Mouse (Mus musculus): Measurements from ENCODE around the gene Rbbp6.
A peak's percentile ranks its signal among the peaks of the same experiment; 100 is the strongest.

Rbbp6 gene

DNA sequence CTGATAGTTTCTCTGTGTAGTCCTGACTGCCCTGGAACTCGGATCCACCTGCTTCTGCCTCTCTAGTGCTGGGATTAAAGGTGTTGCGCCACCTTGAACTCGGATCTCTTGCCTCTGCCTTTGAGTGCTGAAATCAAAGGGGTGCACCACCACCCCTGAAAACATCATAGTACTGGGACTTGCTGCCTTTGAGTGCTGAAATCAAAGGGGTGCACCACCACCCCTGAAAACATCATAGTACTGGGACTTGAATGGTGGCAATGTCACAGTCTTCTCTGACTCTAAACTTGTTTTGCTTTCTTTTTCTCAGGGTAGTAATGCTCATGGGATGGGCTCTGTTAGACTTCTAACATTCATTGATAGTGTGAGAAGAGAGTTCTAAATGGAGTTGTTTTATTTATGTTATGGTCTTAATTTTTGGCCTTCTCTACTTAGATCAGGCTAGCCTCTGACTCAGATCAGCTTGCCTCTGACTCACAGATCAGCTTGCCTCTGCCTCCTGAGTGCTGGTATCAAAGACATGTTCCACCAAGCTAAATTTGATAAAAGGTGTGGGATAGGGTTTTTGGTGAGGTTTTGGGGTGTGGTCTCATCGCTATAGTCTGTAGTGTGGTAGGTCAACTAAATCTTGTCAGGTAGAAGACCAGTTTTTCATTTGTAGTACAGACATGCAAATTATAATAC is 6.7 kb downstream of the Rbbp6 start:
- no peak for DNase-seq

DNA sequence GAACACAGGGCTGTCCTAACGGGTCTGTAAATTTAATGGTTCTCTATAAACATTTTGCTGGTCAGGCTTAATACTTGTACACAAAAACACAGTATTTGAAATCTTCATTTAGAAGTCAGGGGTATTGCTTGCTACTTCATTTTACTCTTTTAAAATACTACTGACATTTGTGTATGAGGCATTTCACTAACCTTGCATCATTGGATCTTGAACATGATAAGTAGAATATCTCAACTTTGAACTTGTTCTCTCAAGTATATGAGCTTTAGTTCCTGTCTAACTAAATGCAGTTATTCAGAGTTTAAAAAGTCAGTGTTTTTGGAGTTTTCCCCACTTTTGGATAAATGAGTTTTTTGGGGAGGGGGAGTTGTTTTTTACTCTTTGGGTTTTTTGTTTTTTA is 14.0 kb downstream of the Rbbp6 start:
- DNase-seq, result no peak

DNA sequence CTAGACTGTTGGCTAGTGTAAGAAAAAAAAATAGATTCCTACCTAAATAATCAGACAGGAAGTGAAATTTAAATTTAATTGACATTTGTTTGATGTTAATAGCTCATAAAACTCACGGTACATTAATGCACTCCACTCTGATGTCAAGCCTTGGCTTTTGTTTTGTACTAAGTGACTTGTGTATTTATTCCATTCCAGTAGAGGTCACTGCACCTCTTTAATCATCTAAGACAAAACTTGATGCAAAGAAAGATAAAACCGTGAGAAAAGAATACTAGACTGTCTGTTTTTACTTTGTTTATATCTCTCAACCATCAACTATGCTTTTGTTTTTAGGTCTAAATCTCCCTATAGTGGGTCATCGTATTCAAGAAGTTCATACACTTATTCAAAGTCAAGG is 32.7 kb downstream of the Rbbp6 start:
- DNase-seq, result no peak

DNA sequence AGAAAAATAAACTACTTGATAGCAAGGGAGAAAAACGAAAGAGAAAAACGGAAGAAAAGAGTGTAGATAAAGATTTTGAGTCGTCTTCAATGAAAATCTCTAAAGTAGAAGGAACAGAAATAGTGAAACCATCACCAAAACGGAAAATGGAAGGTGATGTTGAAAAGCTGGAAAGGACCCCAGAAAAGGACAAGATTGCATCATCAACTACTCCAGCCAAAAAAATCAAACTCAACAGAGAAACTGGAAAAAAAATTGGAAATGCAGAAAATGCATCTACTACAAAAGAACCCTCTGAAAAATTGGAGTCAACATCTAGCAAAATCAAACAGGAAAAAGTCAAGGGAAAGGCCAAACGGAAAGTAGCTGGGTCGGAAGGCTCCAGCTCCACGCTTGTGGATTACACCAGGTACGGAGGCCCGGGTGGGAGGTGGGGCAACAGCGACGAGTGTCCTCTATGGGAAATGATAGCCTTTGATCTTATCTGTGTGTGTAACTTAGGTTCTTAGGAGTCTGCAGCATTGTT is 34.4 kb downstream of the Rbbp6 start:
- no peak for DNase-seq

DNA sequence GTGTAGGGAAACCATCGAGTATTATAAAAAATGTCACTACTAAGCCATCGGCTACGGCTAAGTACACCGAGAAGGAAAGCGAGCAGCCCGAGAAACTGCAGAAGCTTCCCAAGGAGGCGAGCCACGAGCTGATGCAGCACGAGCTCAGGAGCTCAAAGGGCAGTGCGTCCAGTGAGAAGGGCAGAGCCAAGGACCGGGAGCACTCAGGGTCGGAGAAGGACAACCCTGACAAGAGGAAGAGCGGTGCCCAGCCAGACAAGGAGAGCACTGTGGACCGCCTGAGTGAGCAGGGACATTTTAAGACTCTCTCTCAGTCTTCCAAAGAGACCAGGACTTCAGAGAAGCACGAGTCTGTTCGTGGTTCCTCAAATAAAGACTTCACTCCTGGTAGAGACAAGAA is 35.3 kb downstream of the Rbbp6 start:
- peak; percentile 23 to 29 for DNase-seq

DNA sequence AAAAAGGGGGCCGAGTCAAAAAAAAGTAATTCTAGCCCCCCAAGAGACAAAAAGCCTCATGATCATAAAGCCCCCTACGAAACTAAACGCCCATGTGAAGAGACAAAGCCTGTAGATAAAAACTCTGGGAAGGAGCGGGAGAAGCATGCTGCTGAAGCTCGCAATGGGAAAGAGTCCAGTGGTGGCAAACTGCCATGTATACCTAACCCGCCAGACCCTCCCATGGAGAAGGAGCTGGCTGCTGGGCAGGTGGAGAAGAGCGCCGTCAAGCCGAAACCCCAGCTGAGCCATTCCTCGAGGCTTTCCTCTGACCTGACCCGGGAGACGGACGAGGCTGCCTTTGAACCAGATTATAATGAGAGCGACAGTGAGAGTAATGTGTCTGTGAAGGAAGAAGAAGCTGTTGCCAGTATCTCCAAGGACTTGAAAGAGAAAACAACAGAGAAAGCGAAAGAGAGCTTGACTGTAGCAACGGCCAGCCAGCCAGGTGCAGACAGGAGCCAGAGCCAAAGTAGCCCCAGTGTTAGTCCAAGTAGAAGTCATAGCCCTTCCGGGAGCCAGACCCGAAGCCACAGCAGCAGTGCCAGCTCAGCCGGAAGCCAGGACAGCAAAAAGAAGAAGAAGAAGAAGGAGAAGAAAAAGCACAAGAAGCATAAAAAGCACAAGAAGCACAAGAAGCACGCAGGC is 36.0 kb downstream of the Rbbp6 start:
- peak; percentile 90 to 93 for DNase-seq

DNA sequence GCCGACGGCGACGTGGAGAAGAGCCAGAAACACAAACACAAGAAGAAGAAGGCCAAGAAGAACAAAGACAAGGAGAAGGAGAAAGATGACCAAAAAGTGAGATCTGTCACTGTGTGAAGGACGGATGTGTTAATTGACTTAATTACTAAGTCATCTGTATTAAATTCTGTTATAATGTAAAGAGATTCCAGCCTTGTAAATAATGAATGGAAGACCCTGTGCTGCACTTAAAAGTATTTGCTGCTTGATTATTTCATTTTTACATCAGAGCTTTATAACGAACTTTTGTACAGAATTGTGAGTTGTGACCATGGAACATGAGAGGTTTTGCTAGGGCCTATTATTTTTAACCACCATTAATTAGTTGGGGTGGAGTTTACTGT is 36.5 kb downstream of the Rbbp6 start:
- no peak for DNase-seq

DNA sequence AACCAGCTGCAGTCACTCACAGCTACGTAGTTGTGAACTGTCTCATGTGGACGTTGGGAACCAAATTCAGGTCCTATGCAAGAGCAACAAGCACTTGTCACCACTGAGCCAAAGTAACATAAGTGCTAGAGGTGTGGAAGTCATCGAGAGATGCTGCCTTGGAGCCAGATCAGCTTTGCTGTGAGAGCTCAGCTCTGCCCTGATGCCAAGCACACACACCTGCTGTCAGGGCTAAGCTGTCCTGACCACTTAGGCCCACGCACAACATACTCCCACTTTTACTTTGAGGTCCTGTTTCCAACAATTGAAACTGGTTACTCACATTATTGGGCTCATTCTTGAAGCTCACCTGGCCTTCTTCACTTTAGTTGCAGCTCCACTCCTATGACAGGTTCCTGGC is 37.7 kb downstream of the Rbbp6 start:
- DNase-seq, result no peak

DNA sequence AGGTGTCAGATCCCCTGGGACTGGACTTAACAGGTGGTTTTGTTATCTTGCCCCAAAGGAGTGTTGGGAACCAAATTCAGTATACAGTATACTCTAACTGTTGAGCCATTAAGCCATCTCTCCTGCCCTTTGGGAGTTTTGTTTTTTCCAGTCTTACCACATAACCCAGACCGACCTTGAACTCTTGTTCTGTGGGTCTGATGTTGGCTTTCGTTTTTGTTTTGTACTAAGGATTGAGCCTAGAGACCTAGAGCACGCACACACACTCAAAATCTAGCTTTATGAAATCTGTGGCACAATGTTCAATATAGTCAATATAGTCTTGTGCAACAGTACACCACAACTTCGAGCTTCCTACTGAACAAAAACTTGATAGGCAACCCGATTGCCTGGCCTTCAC is 39.0 kb downstream of the Rbbp6 start:
- DNase-seq, result no peak

DNA sequence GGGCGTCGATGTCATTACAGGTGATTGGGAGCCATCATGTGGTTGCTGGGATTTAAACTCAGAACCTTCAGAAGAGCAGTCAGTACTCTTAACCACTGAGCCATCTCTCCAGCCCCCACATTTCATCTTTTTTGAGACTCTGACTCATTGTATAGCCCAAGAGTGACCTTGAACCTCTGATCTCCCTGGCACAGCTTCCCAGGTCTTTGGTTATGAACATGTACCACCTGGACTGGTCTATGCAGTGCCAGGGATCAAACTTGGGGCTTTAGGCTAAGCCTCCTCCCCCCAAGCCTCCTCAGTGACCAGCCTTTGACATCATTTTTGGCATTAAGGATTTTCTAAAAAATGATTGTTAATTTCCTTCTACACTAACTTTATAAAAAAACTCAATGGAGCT is 40.8 kb downstream of the Rbbp6 start:
- no peak for DNase-seq

DNA sequence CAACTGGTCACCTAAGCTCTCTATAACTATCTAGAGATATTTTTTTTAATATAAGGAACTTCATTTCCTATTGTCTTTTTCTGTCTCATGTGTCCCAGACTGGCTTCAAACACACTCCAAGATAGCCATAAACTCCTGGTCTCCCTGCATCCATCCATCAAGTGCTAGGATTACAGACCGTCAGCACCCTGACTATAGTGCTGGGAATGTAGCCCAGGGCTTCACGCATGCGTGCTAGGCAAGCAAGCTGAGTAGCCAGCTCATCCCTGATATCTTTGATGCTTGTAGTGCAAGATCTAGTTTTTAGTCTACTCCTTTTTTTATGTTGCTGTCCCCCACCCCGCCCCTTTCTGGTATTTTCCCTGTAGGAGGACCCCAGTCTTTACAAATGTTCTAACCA is 42.3 kb downstream of the Rbbp6 start:
- DNase-seq, result no peak

DNA sequence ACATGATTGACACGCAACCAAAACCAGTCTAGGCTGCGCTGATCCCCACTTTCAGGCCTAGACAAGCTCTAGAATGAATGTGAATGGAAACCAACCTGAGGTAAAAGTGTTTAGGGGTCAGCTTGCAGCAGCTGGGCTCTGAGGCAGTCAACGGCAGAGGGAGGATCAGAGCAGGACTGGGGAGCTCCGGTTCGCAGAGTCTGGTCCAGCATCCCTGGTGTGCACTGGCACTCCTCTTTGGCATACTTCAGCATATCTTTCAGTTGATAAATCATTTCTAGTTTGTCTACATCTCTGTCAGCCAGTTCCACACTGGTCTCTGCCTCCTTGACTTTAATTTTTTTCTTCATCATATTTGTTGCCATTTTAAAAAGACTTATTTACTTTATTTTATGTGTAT is 48.0 kb downstream of the Rbbp6 start:
- DNase-seq, result peak; percentile 86 to 89

DNA sequence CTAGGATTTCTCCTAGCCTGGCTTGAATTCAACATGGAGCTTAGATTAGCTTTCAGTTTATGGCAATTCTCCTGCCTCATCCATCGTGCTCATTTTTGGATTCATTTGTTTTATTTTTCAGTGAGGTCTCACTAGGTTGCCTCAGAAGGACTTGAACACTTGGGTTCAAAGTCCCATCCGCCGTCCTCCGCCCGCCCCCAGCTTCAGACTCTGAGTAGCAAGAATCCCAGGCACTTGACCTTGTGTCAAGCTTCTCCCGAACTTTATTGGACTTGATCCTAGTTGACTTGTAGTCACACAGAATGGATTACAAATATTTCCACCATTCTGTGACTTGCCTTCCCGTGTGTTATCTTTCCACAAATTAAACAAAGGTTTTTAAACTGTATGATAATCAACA is 49.2 kb downstream of the Rbbp6 start:
- no peak for DNase-seq

DNA sequence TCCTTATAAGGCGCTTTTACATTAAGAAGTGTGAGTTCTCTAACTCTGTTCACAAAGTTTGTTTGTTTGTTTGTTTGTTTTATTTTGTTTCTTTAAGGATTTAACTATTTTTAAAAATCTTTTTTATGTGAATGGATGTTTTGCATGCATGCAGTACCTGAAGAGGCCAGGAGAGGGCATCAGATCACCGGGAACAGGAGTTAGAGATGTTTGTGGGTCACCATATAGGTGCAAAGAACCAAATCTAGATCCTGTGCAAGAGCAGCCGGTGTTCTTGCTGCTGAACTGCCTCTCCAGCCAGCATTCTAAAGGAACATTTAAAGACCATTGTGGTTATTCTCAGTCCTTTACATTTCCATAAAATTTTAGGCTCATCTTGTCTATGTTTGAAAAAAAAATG is 52.1 kb downstream of the Rbbp6 start:
- peak; percentile 56 to 72 for DNase-seq

DNA sequence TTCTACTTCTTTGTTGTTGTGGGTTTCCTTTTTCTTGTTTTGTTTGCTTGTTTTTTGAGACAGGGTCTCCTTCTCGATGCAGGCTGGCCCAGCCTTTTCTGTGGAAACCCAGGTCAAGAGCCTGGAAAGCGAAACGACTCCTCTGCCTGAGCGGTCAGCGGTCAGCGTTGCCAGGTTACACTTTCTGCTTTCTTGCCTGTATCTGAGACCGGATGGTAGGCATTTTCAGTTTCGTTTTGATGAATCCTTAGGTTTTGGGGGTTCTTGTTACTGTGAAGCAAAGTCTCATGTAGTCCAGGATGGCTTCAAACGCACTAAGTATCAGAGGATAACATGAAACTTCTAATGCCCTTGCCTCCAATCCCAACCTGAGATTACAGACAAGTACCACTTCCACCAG is 59.6 kb downstream of the Rbbp6 start:
- DNase-seq, result no peak

DNA sequence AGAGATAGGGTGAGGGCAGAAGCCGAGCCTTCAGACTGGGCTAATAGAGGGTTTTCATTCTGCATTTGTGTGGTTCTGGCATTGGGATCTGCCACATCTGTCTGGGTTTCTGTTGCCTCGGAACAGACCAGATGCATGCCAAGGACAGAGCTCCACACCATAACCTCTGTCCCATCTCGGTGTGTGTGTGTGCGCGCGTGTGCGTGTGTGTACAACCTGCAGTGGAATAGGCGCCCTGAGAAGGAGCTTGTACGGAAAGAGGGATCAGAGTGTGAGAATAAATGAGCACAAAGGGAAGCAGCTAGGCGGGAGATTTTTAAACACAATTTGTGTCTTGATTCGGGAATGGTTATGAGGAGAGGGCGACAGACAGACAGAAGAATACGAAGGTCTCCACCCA is 64.8 kb downstream of the Rbbp6 start:
- peak in 1 of 2 experiments; percentile 12 for DNase-seq

DNA sequence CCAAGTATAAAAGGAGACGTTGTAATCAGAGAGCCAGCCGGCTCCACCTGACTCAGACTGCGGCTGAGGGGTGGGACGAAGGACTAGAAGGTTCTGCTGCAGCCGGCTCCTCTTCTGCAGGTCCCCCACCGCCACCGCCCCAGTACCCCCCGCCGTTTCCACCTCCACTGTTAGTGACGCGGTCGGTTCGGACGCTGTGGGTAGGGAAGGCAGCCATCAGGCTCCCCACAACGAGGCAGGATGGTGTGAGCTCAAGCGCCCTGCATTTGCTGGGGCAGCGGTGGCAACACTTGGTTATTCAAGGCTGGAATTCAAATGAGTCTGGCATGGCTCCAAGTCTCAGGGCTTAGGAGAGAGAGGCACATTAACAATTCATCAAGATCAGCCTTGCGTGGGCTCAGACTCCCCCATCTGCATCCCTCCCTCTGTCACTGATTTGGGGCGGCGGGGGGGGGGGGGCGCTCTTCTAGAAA is 65.3 kb downstream of the Rbbp6 start:
- peak; percentile 88 to 89 for DNase-seq

DNA sequence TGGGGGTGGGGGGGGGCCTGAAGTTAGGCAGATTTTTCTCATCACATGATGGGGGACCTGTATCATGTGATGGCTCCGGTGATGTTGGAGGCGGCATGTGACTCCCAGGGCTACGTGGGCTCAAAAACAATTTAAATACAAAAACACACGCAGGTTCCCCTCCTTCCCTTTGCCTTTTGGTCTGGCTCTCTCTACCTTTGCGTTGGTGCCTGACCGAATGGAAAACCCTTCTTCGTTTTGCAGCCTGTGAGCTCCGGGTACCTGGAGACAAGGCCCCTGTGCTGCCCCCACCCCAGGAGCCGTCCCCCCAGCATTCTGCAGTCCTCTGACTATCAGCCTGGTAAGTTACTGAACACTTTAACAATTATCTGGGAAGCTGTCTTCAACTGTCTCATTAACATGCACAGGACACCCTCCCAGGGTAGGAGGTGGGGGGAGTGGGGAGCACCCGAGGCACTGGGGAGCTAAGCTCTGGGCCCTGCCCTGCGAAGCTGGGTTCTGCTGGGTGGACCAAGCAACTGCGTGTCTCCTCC is 65.8 kb downstream of the Rbbp6 start:
- peak; percentile 39 to 57 for DNase-seq

DNA sequence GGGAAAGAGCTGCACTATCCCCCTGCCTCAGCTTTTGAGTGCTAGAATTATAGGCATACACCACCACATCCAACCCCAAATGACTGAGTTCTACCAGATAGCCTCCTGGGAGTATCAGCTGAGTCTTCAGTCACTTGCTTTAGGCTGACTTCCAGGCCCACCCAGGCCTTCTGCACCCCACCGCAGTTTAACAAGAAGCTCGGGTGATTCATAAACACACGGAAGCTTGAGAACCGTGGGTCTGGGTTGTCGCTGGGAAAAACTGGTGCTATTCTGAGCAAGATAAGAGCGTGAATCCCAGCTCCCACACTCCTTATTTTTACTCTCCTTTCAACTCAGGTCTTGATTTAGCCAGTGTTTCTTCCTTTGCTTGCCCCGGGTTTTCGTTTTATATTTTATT is 69.8 kb downstream of the Rbbp6 start:
- no peak for DNase-seq

DNA sequence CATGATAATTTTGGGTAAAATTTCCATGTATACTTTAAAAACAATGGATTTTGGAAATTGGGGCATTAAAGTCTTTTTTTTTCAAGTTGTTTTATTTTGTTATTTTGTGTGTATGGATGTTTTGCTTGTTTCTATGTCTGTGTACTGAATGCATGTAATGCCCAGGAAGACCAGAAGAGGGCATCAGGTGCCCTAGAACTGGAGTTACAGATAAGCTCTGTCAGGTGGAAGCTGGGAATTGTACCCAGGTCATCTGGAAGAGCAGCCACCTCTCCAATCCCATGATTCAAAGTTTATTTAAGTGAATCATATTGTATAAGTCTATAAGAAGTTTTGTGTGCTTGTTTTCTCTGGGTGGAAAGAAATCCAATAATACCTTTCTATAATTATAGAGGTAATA is 73.8 kb downstream of the Rbbp6 start:
- DNase-seq, result peak in 1 of 2 experiments; percentile 28

DNA sequence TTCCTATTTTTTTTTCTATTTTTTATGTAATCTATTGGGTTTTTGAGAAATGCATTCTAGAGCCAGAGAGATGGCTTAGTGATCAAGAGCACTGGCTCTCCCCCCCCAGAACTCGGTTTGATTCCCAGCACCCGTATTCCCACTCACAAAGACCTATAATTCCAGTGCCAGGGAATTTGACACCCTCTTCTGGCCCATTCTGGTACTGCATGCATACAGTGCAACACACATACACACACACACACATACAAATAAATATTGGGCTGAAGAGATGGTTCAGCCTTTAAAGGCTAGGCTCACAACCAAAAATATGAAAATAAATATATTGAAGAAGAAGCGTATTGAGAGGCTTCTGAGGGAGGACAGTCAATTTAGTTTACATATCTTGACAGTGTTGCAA is 79.7 kb downstream of the Rbbp6 start:
- DNase-seq, result no peak

DNA sequence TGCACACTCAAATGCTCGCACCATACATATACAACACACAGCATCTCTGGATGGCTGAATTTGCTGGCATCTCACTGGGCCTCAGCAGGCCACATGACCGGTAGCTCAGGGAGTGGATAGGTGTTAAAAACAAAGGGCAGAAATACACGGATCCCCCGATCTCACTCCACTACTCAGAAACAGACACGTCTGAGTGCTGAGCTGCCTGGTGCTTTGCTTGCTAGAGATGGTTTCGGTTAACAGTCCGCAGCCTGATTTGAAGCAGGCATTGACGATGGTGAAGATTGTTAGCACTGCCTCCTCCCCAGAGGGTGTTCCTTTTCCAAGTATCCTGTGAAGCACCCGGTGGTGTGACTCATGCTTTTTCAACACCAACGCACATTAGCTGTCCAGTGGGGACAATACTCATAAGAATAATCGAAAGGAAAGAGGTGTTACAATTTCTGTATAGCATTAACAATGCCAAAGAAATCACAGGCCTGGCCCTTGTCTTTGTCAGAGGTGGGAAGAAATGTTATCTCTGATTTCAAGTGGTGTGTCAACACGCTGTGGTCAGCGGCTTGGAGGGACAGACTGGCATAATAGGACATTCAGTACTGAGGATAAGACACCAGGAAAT is 81.1 kb downstream of the Rbbp6 start:
- DNase-seq, result no peak
